10 mouse cellular contexts compared by ENCODE assay signal in the genomic region with DNA sequence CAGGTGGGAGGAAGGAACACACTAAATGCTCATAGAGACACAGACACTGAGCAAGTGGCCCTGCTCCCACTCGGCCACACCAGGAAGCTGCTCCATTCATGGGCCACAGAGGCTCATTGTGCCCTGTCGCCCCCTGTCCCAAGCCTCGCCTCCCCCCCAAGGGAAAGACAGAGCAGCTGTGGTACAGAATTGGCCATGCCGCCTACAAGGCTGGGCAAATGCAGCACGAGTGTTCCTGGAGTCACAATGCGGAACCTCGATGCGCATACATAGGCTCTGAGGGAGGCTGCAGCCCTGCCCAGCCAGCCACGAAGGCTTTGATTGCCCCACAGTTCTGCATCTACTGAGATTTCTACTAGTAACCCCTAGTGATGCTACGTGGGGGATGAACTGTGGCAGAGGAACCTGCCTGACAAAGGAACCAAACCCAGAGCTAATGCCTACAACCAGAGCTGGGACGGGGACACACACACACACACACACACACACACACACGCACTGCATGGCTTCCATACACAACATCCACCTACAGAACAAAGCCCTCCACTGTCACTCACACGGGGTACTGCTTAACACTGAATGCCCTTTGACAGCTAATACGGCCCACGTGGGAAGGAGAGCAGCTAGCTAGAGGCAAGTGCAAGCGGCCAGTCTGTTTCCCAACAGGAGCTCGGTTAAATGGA. TPM values are rescaled to one million over a fixed set of nuclear protein-coding genes. Genes with fewer than 3 reads are reported as not detected.
DNase-seq lines count a peak whose midpoint lies in the region; ATAC-seq and TF ChIP-seq lines count a peak whose summit lies in the region.
"Had no signal": no experiment of that assay in that cellular context is flagged by ENCODE, and none has a peak within 500 bp of the region (broad histone marks: within the 10 kb centered on the region; RNA-seq: fewer than 3 reads in every experiment).

No protein-coding gene starts in this region.

- H3K9me3 ChIP-seq in heart, embryonic 10.5 days, result no peaks in the 10 kb centered on the region
- no peaks in the 10 kb centered on the region for H3K9me3 ChIP-seq in limb, embryonic 13.5 days
- H3K9me3 ChIP-seq in stomach, embryonic 16.5 days (replicated peaks; ENCODE audit: control insufficient read depth, low read length), result no peaks in the 10 kb centered on the region

- no peak for DNase-seq in heart, embryonic 10.5 days (ENCODE audit: low spot score)
- no peak for DNase-seq in heart, adult 8-10 months (ENCODE audit: low spot score)
- DNase-seq in right cerebral cortex, adult 18-20 months, result peak; percentile 49
- no peak for DNase-seq in right cerebral cortex, postnatal 25 days
- no peak for DNase-seq in natural killer cell, adult 2 months (ENCODE audit: low spot score in 2 of 2)
- DNase-seq in lung, adult 2 months, result no peak
- DNase-seq: embryo, embryonic 11 days had no signal

- H3K4me1 ChIP-seq in heart, embryonic 10.5 days, result peaks cover 82% of the 10 kb centered on the region
- H3K4me1 ChIP-seq in limb, embryonic 13.5 days, result peaks cover 51% of the 10 kb centered on the region
- H3K4me1 ChIP-seq in stomach, embryonic 16.5 days (ENCODE audit: control insufficient read depth, insufficient read depth, low read length), result peaks cover 38% of the 10 kb centered on the region
- peaks cover 61% of the 10 kb centered on the region for H3K4me1 ChIP-seq in lung, adult 2 months (ENCODE audit: control insufficient read depth, insufficient read depth, low read length)

- H3K36me3 ChIP-seq in heart, embryonic 10.5 days, result peaks cover 74% of the 10 kb centered on the region
- peaks cover 53% of the 10 kb centered on the region for H3K36me3 ChIP-seq in limb, embryonic 13.5 days
- peaks cover 34% of the 10 kb centered on the region for H3K36me3 ChIP-seq in stomach, embryonic 16.5 days (ENCODE audit: control insufficient read depth, insufficient read depth, low read length)

- TF ChIP-seq CTCF in lung, adult 2 months (IDR thresholded peaks at IDR 0.05; ENCODE audit: insufficient read depth, low read length), result no peak

- H3K27ac ChIP-seq in heart, embryonic 10.5 days, result peak overlapping the region; percentile 64; the same call in 1 of the 2 replicates
- H3K27ac ChIP-seq in limb, embryonic 13.5 days, result no peak overlapping the region
- no peak overlapping the region for H3K27ac ChIP-seq in stomach, embryonic 16.5 days (ENCODE audit: low read length)

- no peak for TF ChIP-seq POLR2A in lung, adult 2 months (IDR thresholded peaks at IDR 0.05; ENCODE audit: borderline replicate concordance, extremely low read depth, low read depth, low read length)

- WGBS in heart, embryonic 10.5 days, result 85% methylated on average over 17 of the region's 17 CpGs
- 78% methylated on average over 17 of the region's 17 CpGs for WGBS in limb, embryonic 13.5 days
- 82% methylated on average over 17 of the region's 17 CpGs for WGBS in stomach, embryonic 16.5 days
- 69% methylated on average over 17 of the region's 17 CpGs for WGBS in lung, adult 2 months

- H3K9ac ChIP-seq in limb, embryonic 13.5 days, result 0 out of 2 replicates have a peak overlapping the region, but pooled peaks have one; percentile 48
- no peak overlapping the region for H3K9ac ChIP-seq in stomach, embryonic 16.5 days (ENCODE audit: low read length)

- H3K4me2 ChIP-seq in limb, embryonic 13.5 days (replicated peaks), result no peak overlapping the region
- no peak overlapping the region for H3K4me2 ChIP-seq in stomach, embryonic 16.5 days (ENCODE audit: low read depth, low read length)

- no peak overlapping the region for H3K4me3 ChIP-seq in heart, embryonic 10.5 days
- H3K4me3 ChIP-seq in limb, embryonic 13.5 days, result no peak overlapping the region
- no peak overlapping the region for H3K4me3 ChIP-seq in stomach, embryonic 16.5 days (replicated peaks; ENCODE audit: low read length)
- no peak overlapping the region for H3K4me3 ChIP-seq in lung, adult 2 months (replicated peaks; ENCODE audit: extremely low read depth, low read depth, low read length)

- H3K27me3 ChIP-seq in heart, embryonic 10.5 days (ENCODE audit: insufficient read depth, poor library complexity, severe bottlenecking), result no peaks in the 10 kb centered on the region
- no peaks in the 10 kb centered on the region for H3K27me3 ChIP-seq in limb, embryonic 13.5 days
- no peaks in the 10 kb centered on the region for H3K27me3 ChIP-seq in stomach, embryonic 16.5 days (ENCODE audit: control insufficient read depth, insufficient read depth, low read length)

- ATAC-seq in limb, embryonic 13.5 days (ENCODE audit: low FRiP score, low read depth), result no peak
- peak; percentile 6; the same call in 1 of the 2 replicates for ATAC-seq in stomach, embryonic 16.5 days (ENCODE audit: insufficient read depth, low FRiP score)

RNA-seq across cellular contexts. Expression of a gene that starts 31.4 kb away (rescaled TPM):
- 34.5 and 37.5 TPM in 2 replicates for polyA plus RNA-seq in heart, embryonic 10.5 days (2016; fragmentation: Nextera tagmentation; extraction: Ambion mirVana)
- 100 to 1,000 TPM in 1 of 4 experiments, 10 to 100 TPM in 3; 72.5 to 127 (median 97.2) TPM for total RNA-seq in heart, adult 8-10 months (2022)
- 34.1 and 38.1 TPM in 2 replicates for polyA plus RNA-seq in limb, embryonic 13.5 days (2015; fragmentation: Nextera tagmentation; extraction: Ambion mirVana)
- 54.5 and 63.5 TPM in 2 replicates for polyA plus RNA-seq in stomach, embryonic 16.5 days (2015; fragmentation: Nextera tagmentation; extraction: Ambion mirVana)
- polyA plus RNA-seq in lung, adult 2 months (2012; rRNA removed), result 133 and 162 TPM in 2 replicates

RNA-seq across cellular contexts. Expression of a gene that starts 53.8 kb away (rescaled TPM):
- 0.16 and 0.52 TPM in 2 replicates for polyA plus RNA-seq in heart, embryonic 10.5 days (2016; fragmentation: Nextera tagmentation; extraction: Ambion mirVana)
- total RNA-seq in heart, adult 8-10 months (2022), result not detected
- polyA plus RNA-seq in limb, embryonic 13.5 days (2015; fragmentation: Nextera tagmentation; extraction: Ambion mirVana), result 0.18 TPM in 1 of 2 replicates, not detected in the other
- polyA plus RNA-seq in stomach, embryonic 16.5 days (2015; fragmentation: Nextera tagmentation; extraction: Ambion mirVana), result 1.2 TPM in 2 replicates
- polyA plus RNA-seq in lung, adult 2 months (2012; rRNA removed), result 0.05 TPM in 1 of 2 replicates, not detected in the other
- total RNA-seq: granulocyte monocyte progenitor cell, adult 5-6 weeks had no signal
